ENCODE assay signal across 8 mouse cellular contexts in the genomic region with DNA sequence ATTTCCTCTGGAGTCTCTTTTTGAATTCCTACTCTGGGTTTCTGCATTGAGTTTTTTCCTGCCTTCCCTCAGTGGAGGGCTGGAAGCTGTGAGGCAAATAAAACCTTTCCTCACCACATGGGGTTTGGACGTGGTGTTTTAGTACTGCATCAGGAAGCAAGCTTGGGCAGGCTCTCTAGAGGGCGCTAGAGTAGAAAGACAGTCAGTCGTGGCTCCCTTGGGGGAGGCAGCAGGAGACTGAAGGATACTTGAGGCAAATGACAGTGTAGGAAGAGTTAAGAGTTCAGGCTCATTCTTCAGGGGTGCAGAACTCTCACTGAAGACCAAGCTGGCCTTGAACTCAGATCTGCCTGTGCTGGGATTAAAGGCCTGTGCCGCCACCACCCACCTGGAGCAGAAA.
DNase-seq lines count a peak whose midpoint lies in the region; ATAC-seq and TF ChIP-seq lines count a peak whose summit lies in the region.
"Had no signal": no experiment of that assay in that cellular context is flagged by ENCODE, and none has a peak within 500 bp of the region (broad histone marks: within the 10 kb centered on the region; RNA-seq: fewer than 3 reads in every experiment).

No protein-coding gene starts in this region.

- TF ChIP-seq CTCF in ES-Bruce4 (IDR thresholded peaks at IDR 0.05; ENCODE audit: low read depth, low read length) = peak; percentile 81
- peak; percentile 55 for TF ChIP-seq CTCF in liver, postnatal 0 days (IDR thresholded peaks at IDR 0.05; ENCODE audit: low read depth)

- no peaks in the 10 kb centered on the region for H3K36me3 ChIP-seq in ES-Bruce4 (ENCODE audit: control insufficient read depth, insufficient read depth, low read length, poor library complexity, severe bottlenecking)
- no peaks in the 10 kb centered on the region for H3K36me3 ChIP-seq in liver, postnatal 0 days (replicated peaks; ENCODE audit: insufficient read depth, low read length)
- no peaks in the 10 kb centered on the region for H3K36me3 ChIP-seq in forebrain, embryonic 13.5 days (ENCODE audit: poor library complexity, severe bottlenecking)
- H3K36me3 ChIP-seq: limb, embryonic 12.5 days had no signal

- no peak for TF ChIP-seq POLR2A in ES-Bruce4 (IDR thresholded peaks at IDR 0.05; ENCODE audit: insufficient read depth, low read length)

- DNase-seq in kidney, postnatal 10 days = peak; percentile 42
- DNase-seq in kidney, adult 9 months = no peak
- peak; percentile 8 for DNase-seq in T-cell, adult 2 months (ENCODE audit: low spot score)
- no peak for DNase-seq in liver, postnatal 0 days
- no peak for DNase-seq in left cerebral cortex, adult 18-20 months (ENCODE audit: low spot score in 2 of 2)

- TF ChIP-seq EP300 in ES-Bruce4 (IDR thresholded peaks at IDR 0.05; ENCODE audit: insufficient read depth, low read depth, low read length) = no peak
- no peak for TF ChIP-seq EP300 in liver, postnatal 0 days (IDR thresholded peaks at IDR 0.05; ENCODE audit: low read depth)

- no peaks in the 10 kb centered on the region for H3K9me3 ChIP-seq in ES-Bruce4 (replicated peaks; ENCODE audit: control insufficient read depth, insufficient read depth, low read length, poor library complexity, severe bottlenecking)
- H3K9me3 ChIP-seq in liver, postnatal 0 days (ENCODE audit: low read length) = no peaks in the 10 kb centered on the region
- no peaks in the 10 kb centered on the region for H3K9me3 ChIP-seq in forebrain, embryonic 13.5 days (replicated peaks)
- H3K9me3 ChIP-seq: limb, embryonic 12.5 days had no signal

- no peak overlapping the region for H3K9ac ChIP-seq in ES-Bruce4 (ENCODE audit: low read depth, poor library complexity, severe bottlenecking)
- H3K9ac ChIP-seq in liver, postnatal 0 days (replicated peaks) = no peak overlapping the region
- H3K9ac ChIP-seq in forebrain, embryonic 13.5 days = no peak overlapping the region
- H3K9ac ChIP-seq: limb, embryonic 12.5 days had no signal

- no peak for ATAC-seq in liver, postnatal 0 days
- no peak for ATAC-seq in forebrain, embryonic 13.5 days

- no peak overlapping the region for H3K4me2 ChIP-seq in liver, postnatal 0 days (ENCODE audit: low read depth, low read length)
- H3K4me2 ChIP-seq in forebrain, embryonic 13.5 days = no peak overlapping the region
- H3K4me2 ChIP-seq: limb, embryonic 12.5 days had no signal

- H3K27me3 ChIP-seq in ES-Bruce4 (ENCODE audit: control insufficient read depth, insufficient read depth, low read length, poor library complexity, severe bottlenecking) = no peaks in the 10 kb centered on the region
- H3K27me3 ChIP-seq in liver, postnatal 0 days (ENCODE audit: insufficient read depth, low read length) = no peaks in the 10 kb centered on the region
- H3K27me3 ChIP-seq in forebrain, embryonic 13.5 days = no peaks in the 10 kb centered on the region
- H3K27me3 ChIP-seq: limb, embryonic 12.5 days had no signal

- no peak overlapping the region for H3K4me3 ChIP-seq in ES-Bruce4 (ENCODE audit: low read depth, low read length)
- H3K4me3 ChIP-seq in liver, postnatal 0 days (ENCODE audit: low read depth, low read length) = no peak overlapping the region
- no peak overlapping the region for H3K4me3 ChIP-seq in forebrain, embryonic 13.5 days
- H3K4me3 ChIP-seq: limb, embryonic 12.5 days had no signal

- no peaks in the 10 kb centered on the region for H3K4me1 ChIP-seq in ES-Bruce4 (ENCODE audit: control insufficient read depth, insufficient read depth, low read length)
- no peaks in the 10 kb centered on the region for H3K4me1 ChIP-seq in liver, postnatal 0 days (ENCODE audit: insufficient read depth)
- H3K4me1 ChIP-seq in forebrain, embryonic 13.5 days = peaks cover 4% of the 10 kb centered on the region; the same call in 1 of the 2 replicates

- no peak overlapping the region for H3K27ac ChIP-seq in ES-Bruce4 (ENCODE audit: insufficient read depth, low read length)
- no peak overlapping the region for H3K27ac ChIP-seq in liver, postnatal 0 days (ENCODE audit: low read depth)
- no peak overlapping the region for H3K27ac ChIP-seq in forebrain, embryonic 13.5 days
- H3K27ac ChIP-seq: limb, embryonic 12.5 days had no signal

- 36% methylated on average over 4 of the region's 4 CpGs for WGBS in liver, postnatal 0 days (ENCODE audit: insufficient replicate concordance)
- 39% methylated on average over 4 of the region's 4 CpGs for WGBS in forebrain, embryonic 13.5 days

Comparison
In these comparisons a context has a peak if more than half of its experiments do, and no peak if none do; other contexts are left out.
1. DNase-seq: peak in kidney, postnatal 10 days (single experiment) and T-cell, adult 2 months (single experiment); none in kidney, adult 9 months (single experiment), liver, postnatal 0 days (single experiment) and left cerebral cortex, adult 18-20 months (0 of 2).